Mouse (Mus musculus): ENCODE measurements around the gene Rabl6. TPM values are rescaled to one million over a fixed set of nuclear protein-coding genes. Genes with fewer than 3 reads are reported as not detected.

The Rabl6 gene
- polyA plus RNA-seq, 1 experiment from 2014 or later: 56.4 TPM

Other genes with a start within 250 kb of the Rabl6 start
- 34.8 and 40.0 TPM in 2 replicates for gene Uap1l1, start 242.8 kb downstream of the Rabl6 start, polyA plus RNA-seq (2015; fragmentation: Nextera tagmentation; extraction: Ambion mirVana)
- 30.7 and 35.9 TPM in 2 replicates for gene Sapcd2, start 236.2 kb downstream of the Rabl6 start, polyA plus RNA-seq (2015; fragmentation: Nextera tagmentation; extraction: Ambion mirVana)
- 16.6 and 19.4 TPM in 2 replicates for gene Entpd2, start 212.6 kb downstream of the Rabl6 start, polyA plus RNA-seq (2015; fragmentation: Nextera tagmentation; extraction: Ambion mirVana)
- gene Npdc1, start 209.2 kb downstream of the Rabl6 start, polyA plus RNA-seq (2015; fragmentation: Nextera tagmentation; extraction: Ambion mirVana): 54.9 and 66.1 TPM in 2 replicates
- 0.19 TPM in 1 of 2 replicates, not detected in the other for gene Fut7, start 185.3 kb downstream of the Rabl6 start, polyA plus RNA-seq (2015; fragmentation: Nextera tagmentation; extraction: Ambion mirVana)
- 4.0 and 4.6 TPM in 2 replicates for gene Abca2, start 179.8 kb downstream of the Rabl6 start, polyA plus RNA-seq (2015; fragmentation: Nextera tagmentation; extraction: Ambion mirVana)
- 60.5 and 113 TPM in 2 replicates for gene Clic3, start 151.7 kb downstream of the Rabl6 start, polyA plus RNA-seq (2015; fragmentation: Nextera tagmentation; extraction: Ambion mirVana)
- gene Paxx, start 147.4 kb downstream of the Rabl6 start, polyA plus RNA-seq (2015; fragmentation: Nextera tagmentation; extraction: Ambion mirVana): 44.1 and 49.4 TPM in 2 replicates
- gene Ptgds, start 138.5 kb downstream of the Rabl6 start, polyA plus RNA-seq (2015; fragmentation: Nextera tagmentation; extraction: Ambion mirVana): 6.1 and 6.7 TPM in 2 replicates
- gene Lcn12, start 114.6 kb downstream of the Rabl6 start, polyA plus RNA-seq (2015; fragmentation: Nextera tagmentation; extraction: Ambion mirVana): not detected in 2 replicates
- gene Fbxw5, start 107.8 kb downstream of the Rabl6 start, polyA plus RNA-seq (2015; fragmentation: Nextera tagmentation; extraction: Ambion mirVana): 76.5 and 86.0 TPM in 2 replicates
- gene C8g, start 106.8 kb downstream of the Rabl6 start, polyA plus RNA-seq (2015; fragmentation: Nextera tagmentation; extraction: Ambion mirVana): 8.9 and 9.5 TPM in 2 replicates
- 31.5 and 32.1 TPM in 2 replicates for gene Traf2, start 61.6 kb downstream of the Rabl6 start, polyA plus RNA-seq (2015; fragmentation: Nextera tagmentation; extraction: Ambion mirVana)
- gene Edf1, start 50.7 kb downstream of the Rabl6 start, polyA plus RNA-seq (2015; fragmentation: Nextera tagmentation; extraction: Ambion mirVana): 377 and 401 TPM in 2 replicates
- 74.0 and 87.4 TPM in 2 replicates for gene Mamdc4, start 33.7 kb downstream of the Rabl6 start, polyA plus RNA-seq (2015; fragmentation: Nextera tagmentation; extraction: Ambion mirVana)
- gene Phpt1, start 33.3 kb downstream of the Rabl6 start, polyA plus RNA-seq (2015; fragmentation: Nextera tagmentation; extraction: Ambion mirVana): 120 and 123 TPM in 2 replicates
- gene Ajm1, start 26.8 kb downstream of the Rabl6 start, polyA plus RNA-seq (2015; fragmentation: Nextera tagmentation; extraction: Ambion mirVana): 0.26 and 0.94 TPM in 2 replicates
- 0.09 and 0.15 TPM in 2 replicates for gene Ccdc183, start 9.2 kb upstream of the Rabl6 start, polyA plus RNA-seq (2015; fragmentation: Nextera tagmentation; extraction: Ambion mirVana)
- gene Tmem141, start 13.5 kb upstream of the Rabl6 start, polyA plus RNA-seq (2015; fragmentation: Nextera tagmentation; extraction: Ambion mirVana): 27.8 and 33.9 TPM in 2 replicates
- gene Fcna, start 19.5 kb upstream of the Rabl6 start, polyA plus RNA-seq (2015; fragmentation: Nextera tagmentation; extraction: Ambion mirVana): 4.9 and 5.3 TPM in 2 replicates
- 0.37 TPM in 1 of 2 replicates, not detected in the other for gene Lcn8, start 44.6 kb upstream of the Rabl6 start, polyA plus RNA-seq (2015; fragmentation: Nextera tagmentation; extraction: Ambion mirVana)
- gene Lcn5, start 49.4 kb upstream of the Rabl6 start, polyA plus RNA-seq (2015; fragmentation: Nextera tagmentation; extraction: Ambion mirVana): not detected in 2 replicates
- not detected in 2 replicates for gene Lcn6, start 68.3 kb upstream of the Rabl6 start, polyA plus RNA-seq (2015; fragmentation: Nextera tagmentation; extraction: Ambion mirVana)
- not detected in 2 replicates for gene Lcn10, start 74.2 kb upstream of the Rabl6 start, polyA plus RNA-seq (2015; fragmentation: Nextera tagmentation; extraction: Ambion mirVana)
- gene Obp2a, start 91.5 kb upstream of the Rabl6 start, polyA plus RNA-seq (2015; fragmentation: Nextera tagmentation; extraction: Ambion mirVana): not detected in 2 replicates
- 62.0 and 73.4 TPM in 2 replicates for gene Bmyc, start 98.2 kb upstream of the Rabl6 start, polyA plus RNA-seq (2015; fragmentation: Nextera tagmentation; extraction: Ambion mirVana)
- not detected in 2 replicates for gene Obp2b, start 128.5 kb upstream of the Rabl6 start, polyA plus RNA-seq (2015; fragmentation: Nextera tagmentation; extraction: Ambion mirVana)
- gene Lcn3, start 157.0 kb upstream of the Rabl6 start, polyA plus RNA-seq (2015; fragmentation: Nextera tagmentation; extraction: Ambion mirVana): not detected in 2 replicates
- gene Lcn11, start 168.5 kb upstream of the Rabl6 start, polyA plus RNA-seq (2015; fragmentation: Nextera tagmentation; extraction: Ambion mirVana): not detected in 2 replicates
- gene Gm13539, start 173.7 kb upstream of the Rabl6 start, polyA plus RNA-seq (2015; fragmentation: Nextera tagmentation; extraction: Ambion mirVana): not detected in 2 replicates
- not detected in 2 replicates for gene Glt6d1, start 207.3 kb upstream of the Rabl6 start, polyA plus RNA-seq (2015; fragmentation: Nextera tagmentation; extraction: Ambion mirVana)
- not detected in 2 replicates for gene Lcn9, start 214.6 kb upstream of the Rabl6 start, polyA plus RNA-seq (2015; fragmentation: Nextera tagmentation; extraction: Ambion mirVana)
- 0.13 TPM in 1 of 2 replicates, not detected in the other for gene Sohlh1, start 238.7 kb upstream of the Rabl6 start, polyA plus RNA-seq (2015; fragmentation: Nextera tagmentation; extraction: Ambion mirVana)